Mouse (Mus musculus) B cell, adult (primary cell): ENCODE measurements around the gene Gm16506. TPM values are rescaled to one million over a fixed set of nuclear protein-coding genes. Genes with fewer than 3 reads are reported as not detected.

Source experiments
- total RNA-seq: library from RNA; stranded (reverse); gene quantifications from 4 replicates; pipeline ENCODE4 v1.2.4, GENCODE M21; 2023; ENCODE audit not compliant: inconsistent age

Gene Gm16506
- not detected in 4 replicates for total RNA-seq

DNA sequence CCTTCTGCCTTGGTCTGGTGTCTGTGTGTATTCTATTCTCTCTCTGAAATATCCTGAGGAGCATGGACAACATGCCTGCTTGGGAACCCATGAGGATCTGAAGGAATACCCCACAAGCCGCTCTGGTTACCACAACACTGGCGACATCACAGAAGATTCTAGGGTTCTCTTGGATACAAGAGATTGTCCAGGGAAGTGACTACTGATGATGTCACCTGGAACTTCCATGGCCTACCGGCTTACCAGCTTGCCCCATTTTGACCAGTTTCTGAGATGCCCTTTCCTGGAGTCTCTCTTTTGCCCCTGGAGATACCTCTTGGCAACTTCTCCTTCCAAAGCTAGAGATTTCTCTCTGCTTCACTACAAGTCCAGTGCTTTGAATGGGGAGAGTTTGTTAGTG is at the start of gene Gm16506:
Gene Gm16506, minus strand, starts transcription at position 101 of the 400 bp plus-strand sequence.

GRCm38 (mm10) chr14:43747566-43747965 is 20.3 kb upstream of the Gm16506 start, which contains the start of gene Gm6526:
Gene Gm6526, plus strand, starts transcription at chr14:43747866.

GRCm38 (mm10) chr14:43697621-43698020 is 29.7 kb downstream of the Gm16506 start, which contains the start of gene Gm7324:
Gene Gm7324, plus strand, starts transcription at chr14:43697828.

DNA sequence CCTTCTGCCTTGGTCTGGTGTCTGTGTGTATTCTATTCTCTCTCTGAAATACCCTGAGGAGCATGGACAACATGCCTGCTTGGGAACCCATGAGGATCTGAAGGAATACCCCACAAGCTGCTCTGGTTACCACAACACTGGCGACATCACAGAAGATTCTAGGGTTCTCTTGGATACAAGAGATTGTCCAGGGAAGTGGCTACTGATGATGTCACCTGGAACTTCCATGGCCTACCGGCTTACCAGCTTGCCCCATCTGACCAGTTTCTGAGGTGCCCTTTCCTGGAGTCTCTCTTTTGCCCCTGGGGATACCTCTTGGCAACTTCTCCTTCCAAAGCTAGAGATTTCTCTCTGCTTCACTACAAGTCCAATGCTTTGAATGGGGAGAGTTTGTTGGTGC is 50.2 kb downstream of the Gm16506 start, which contains the start of gene Gm8165:
Gene Gm8165, minus strand, starts transcription at position 101 of the 400 bp plus-strand sequence.

Other genes starting within 250 kb of the Gm16506 start
- gene Gm5799, start 183.9 kb downstream of the Gm16506 start, total RNA-seq = not detected in 4 replicates
- gene Gm17654, start 148.3 kb downstream of the Gm16506 start, total RNA-seq = not detected in 4 replicates
- not detected in 4 replicates for gene Gm10375, start 119.5 kb downstream of the Gm16506 start, total RNA-seq
- not detected in 4 replicates for gene Gm8165, start 50.3 kb downstream of the Gm16506 start, total RNA-seq
- 1.1 to 2.1 TPM (median 1.6 TPM) in 4 replicates for gene Gm7324, start 29.7 kb downstream of the Gm16506 start, total RNA-seq
- not detected in 4 replicates for gene Gm6526, start 20.4 kb upstream of the Gm16506 start, total RNA-seq
- gene Gm8180, start 57.3 kb upstream of the Gm16506 start, total RNA-seq = not detected in 4 replicates
- not detected in 4 replicates for gene Ear1, start 148.0 kb upstream of the Gm16506 start, total RNA-seq
- gene Ear10, start 196.1 kb upstream of the Gm16506 start, total RNA-seq = not detected in 4 replicates
- gene Gm8113, start 197.9 kb upstream of the Gm16506 start, total RNA-seq = not detected in 4 replicates
- not detected in 4 replicates for gene Ang5, start 229.6 kb upstream of the Gm16506 start, total RNA-seq